Mouse (Mus musculus) forebrain, postnatal 0 days (tissue): ENCODE results near the gene Sppl3. TPM values are rescaled to one million over a fixed set of nuclear protein-coding genes. Genes with fewer than 3 reads are reported as not detected.

Experiments
- ATAC-seq: fragments of 200-750 bp; cut with Nextera tagmentation; 2 replicates; pipeline ENCODE4 v1.8.0; 2017; ENCODE audit warnings: mild to moderate bottlenecking, moderate library complexity
- DNase-seq: peaks from one replicate; pipeline ENCODE4 v3.0.0-alpha.2; 2015
- H3K27ac ChIP-seq: fragments of 300-500 bp; sonication (generic); 2 replicates; pipeline ENCODE4 v1.5.1; 2014; ENCODE audit warnings: low read depth, mild to moderate bottlenecking, antibody characterized with exemption, low read length, moderate library complexity, mixed read lengths
- H3K27me3 ChIP-seq: fragments of 300-500 bp; sonication (generic); 2 replicates; pipeline ENCODE4 v1.6.1; 2014; ENCODE audit warnings: mild to moderate bottlenecking, low read length, mixed read lengths; ENCODE audit not compliant: insufficient read depth
- H3K36me3 ChIP-seq: fragments of 300-500 bp; sonication (generic); 2 replicates; pipeline ENCODE4 v1.6.1; 2014; ENCODE audit warnings: mild to moderate bottlenecking, moderate library complexity; ENCODE audit not compliant: insufficient read depth
- H3K4me1 ChIP-seq: fragments of 300-500 bp; sonication (generic); 2 replicates; pipeline ENCODE4 v1.6.1; 2014; ENCODE audit warnings: antibody characterized with exemption; ENCODE audit not compliant: insufficient read depth
- H3K4me2 ChIP-seq: fragments of 300-500 bp; sonication (generic); 2 replicates; pipeline ENCODE4 v1.6.1; 2014; ENCODE audit warnings: low read depth, mild to moderate bottlenecking, moderate library complexity
- H3K4me3 ChIP-seq: fragments of 300-500 bp; sonication (generic); 2 replicates; pipeline ENCODE4 v1.5.1; 2014; ENCODE audit warnings: low read depth, low read length, mixed read lengths
- H3K9ac ChIP-seq: fragments of 300-500 bp; sonication (generic); 2 replicates; pipeline ENCODE4 v1.6.1; 2014; ENCODE audit warnings: mild to moderate bottlenecking
- H3K9me3 ChIP-seq: fragments of 300-500 bp; sonication (generic); 2 replicates; pipeline ENCODE4 v1.6.1; 2016; ENCODE audit warnings: low read length
- CTCF ChIP-seq: sonication (generic); IDR thresholded peaks from 2 replicates; pipeline ENCODE4 v1.5.1; 2016; ENCODE audit warnings: antibody characterized with exemption, control low read depth, low read depth
- WGBS: fragments of 180-500 bp; shearing (Covaris S2); extraction: QIAGEN DNeasy Blood & Tissue Kit; methylation state at CpG from one replicate; pipeline ENCODE4 v1.1.7; 2014; 5-methylcytosine and 5-hydroxymethylcytosine counted together
- polyA plus RNA-seq: library from polyadenylated mRNA; unstranded; fragments of >200 nt; fragmentation: Nextera tagmentation; extraction: Ambion mirVana; gene quantifications from 2 replicates; pipeline ENCODE4 v1.2.1, GENCODE M21; 2015
- total RNA-seq: library from RNA; depleted of rRNA; stranded (reverse); fragments of >200 nt; gene quantifications from 2 replicates; pipeline ENCODE4 v1.2.3, GENCODE M21; 2014

Sppl3 gene
- total and polyA plus RNA-seq, 2 experiments from 2014 or later, result 43.5 to 114 TPM

- Histone ChIP-seq H3K36me3 (no peaks in the 10 kb centered on the region), H3K9ac (no peak overlapping the region), H3K4me3 (no peak overlapping the region), H3K4me1 (no peaks in the 10 kb centered on the region), H3K9me3 (no peaks in the 10 kb centered on the region), H3K4me2 (no peak overlapping the region), H3K27ac (no peak overlapping the region), H3K27me3 (no peaks in the 10 kb centered on the region)
- TF ChIP-seq CTCF, result no peak
- DNase-seq, result no peak
- no peak for ATAC-seq
- 95% methylated on average over 7 of the region's 7 CpGs for WGBS
Measured at GRCm38 (mm10) chr5:115022021-115022420, 11.1 kb downstream of the Sppl3 start.

- Histone ChIP-seq H3K9ac (no peak overlapping the region), H3K4me2 (no peak overlapping the region), H3K27ac (no peak overlapping the region), H3K4me3 (no peak overlapping the region), H3K27me3 (no peaks in the 10 kb centered on the region), H3K36me3 (no peaks in the 10 kb centered on the region), H3K9me3 (no peaks in the 10 kb centered on the region), H3K4me1 (no peaks in the 10 kb centered on the region)
- no peak for DNase-seq
- no peak for TF ChIP-seq CTCF
- no peak for ATAC-seq
- 81% methylated on average over 4 of the region's 4 CpGs for WGBS
Measured at GRCm38 (mm10) chr5:115026170-115026569, 15.2 kb downstream of the Sppl3 start.

GRCm38 (mm10) chr5:115027109-115027508 is 16.2 kb downstream of the Sppl3 start:
- ATAC-seq (no peak), DNase-seq (no peak)
- no peak overlapping the region for H3K9ac ChIP-seq
- no peak overlapping the region for H3K4me2 ChIP-seq
- no peaks in the 10 kb centered on the region for H3K4me1 ChIP-seq
- TF ChIP-seq CTCF, result no peak
- H3K27me3 ChIP-seq, result no peaks in the 10 kb centered on the region
- H3K4me3 ChIP-seq, result no peak overlapping the region
- no peaks in the 10 kb centered on the region for H3K9me3 ChIP-seq
- no peaks in the 10 kb centered on the region for H3K36me3 ChIP-seq
- H3K27ac ChIP-seq, result no peak overlapping the region
- 91% methylated on average over 3 of the region's 3 CpGs for WGBS

GRCm38 (mm10) chr5:115028920-115029319 is 18.0 kb downstream of the Sppl3 start:
- H3K27me3 ChIP-seq, result no peaks in the 10 kb centered on the region
- no peak overlapping the region for H3K4me3 ChIP-seq
- 88% methylated on average over 4 of the region's 4 CpGs for WGBS
- H3K27ac ChIP-seq, result no peak overlapping the region
- no peak for TF ChIP-seq CTCF
- no peak overlapping the region for H3K4me2 ChIP-seq
- no peaks in the 10 kb centered on the region for H3K4me1 ChIP-seq
- no peaks in the 10 kb centered on the region for H3K36me3 ChIP-seq
- no peaks in the 10 kb centered on the region for H3K9me3 ChIP-seq
- DNase-seq (no peak), ATAC-seq (no peak)
- H3K9ac ChIP-seq, result no peak overlapping the region

GRCm38 (mm10) chr5:115029509-115029908 is 18.6 kb downstream of the Sppl3 start:
- H3K9ac ChIP-seq, result no peak overlapping the region
- 89% methylated on average over 3 of the region's 3 CpGs for WGBS
- no peaks in the 10 kb centered on the region for H3K9me3 ChIP-seq
- ATAC-seq (no peak), DNase-seq (no peak)
- H3K27ac ChIP-seq, result no peak overlapping the region
- H3K36me3 ChIP-seq, result no peaks in the 10 kb centered on the region
- H3K4me1 ChIP-seq, result no peaks in the 10 kb centered on the region
- no peak overlapping the region for H3K4me3 ChIP-seq
- TF ChIP-seq CTCF, result no peak
- H3K27me3 ChIP-seq, result no peaks in the 10 kb centered on the region
- H3K4me2 ChIP-seq, result no peak overlapping the region

- ATAC-seq, result no peak
- 88% methylated on average over 5 of the region's 5 CpGs for WGBS
- DNase-seq, result no peak
- H3K27ac ChIP-seq, result no peak overlapping the region
- no peaks in the 10 kb centered on the region for H3K4me1 ChIP-seq
- TF ChIP-seq CTCF, result no peak
- no peak overlapping the region for H3K4me3 ChIP-seq
- no peak overlapping the region for H3K9ac ChIP-seq
- no peaks in the 10 kb centered on the region for H3K36me3 ChIP-seq
- H3K4me2 ChIP-seq, result no peak overlapping the region
- H3K9me3 ChIP-seq, result no peaks in the 10 kb centered on the region
- no peaks in the 10 kb centered on the region for H3K27me3 ChIP-seq
Measured at GRCm38 (mm10) chr5:115031576-115031975, 20.6 kb downstream of the Sppl3 start.

- no peaks in the 10 kb centered on the region for H3K9me3 ChIP-seq
- H3K4me3 ChIP-seq, result no peak overlapping the region
- ATAC-seq (no peak), DNase-seq (no peak)
- H3K27ac ChIP-seq, result no peak overlapping the region
- TF ChIP-seq CTCF, result no peak
- H3K4me1 ChIP-seq, result no peaks in the 10 kb centered on the region
- no peak overlapping the region for H3K4me2 ChIP-seq
- no peak overlapping the region for H3K9ac ChIP-seq
- no peaks in the 10 kb centered on the region for H3K27me3 ChIP-seq
- WGBS, result 86% methylated on average over 2 of the region's 2 CpGs
- no peaks in the 10 kb centered on the region for H3K36me3 ChIP-seq
Measured at GRCm38 (mm10) chr5:115032620-115033019, 21.7 kb downstream of the Sppl3 start.

- WGBS, result 89% methylated on average over 1 of the region's 1 CpGs
Measured at GRCm38 (mm10) chr5:115035217-115035616, 24.3 kb downstream of the Sppl3 start.

More at GRCm38 (mm10) chr5:115035217-115035616, 24.3 kb downstream of the Sppl3 start:
- Histone ChIP-seq H3K27ac (no peak overlapping the region), H3K4me2 (no peak overlapping the region), H3K9ac (no peak overlapping the region), H3K27me3 (no peaks in the 10 kb centered on the region), H3K36me3 (no peaks in the 10 kb centered on the region), H3K4me1 (no peaks in the 10 kb centered on the region), H3K9me3 (no peaks in the 10 kb centered on the region), H3K4me3 (no peak overlapping the region)
- no peak for DNase-seq
- no peak for TF ChIP-seq CTCF
- ATAC-seq, result no peak
